Mouse (Mus musculus) intestine, embryonic 16.5 days (tissue): ENCODE results near the gene Sox5. TPM values are rescaled to one million over a fixed set of nuclear protein-coding genes. Genes with fewer than 3 reads are reported as not detected.
A peak's percentile ranks its signal among the peaks of the same experiment; 100 is the strongest.

Source experiments
- ATAC-seq: fragments of 200-750 bp; cut with Nextera tagmentation; 2 replicates; pipeline ENCODE4 v1.8.0; 2017; ENCODE audit warnings: moderate TSS enrichment, moderate library complexity
- H3K27ac ChIP-seq: fragments of 300-500 bp; sonication (generic); 2 replicates; pipeline ENCODE4 v1.5.1; 2014; ENCODE audit warnings: mild to moderate bottlenecking, low read length
- H3K27me3 ChIP-seq: fragments of 300-500 bp; sonication (generic); replicated peaks from 2 replicates; pipeline ENCODE4 v1.6.1; 2014; ENCODE audit warnings: low read length, control low read depth, mixed read lengths; ENCODE audit not compliant: control insufficient read depth, insufficient read depth
- H3K36me3 ChIP-seq: fragments of 300-500 bp; sonication (generic); 2 replicates; pipeline ENCODE4 v1.6.1; 2014; ENCODE audit warnings: low read length, control low read depth; ENCODE audit not compliant: control insufficient read depth, insufficient read depth
- H3K4me1 ChIP-seq: fragments of 300-500 bp; sonication (generic); 2 replicates; pipeline ENCODE4 v1.6.1; 2014; ENCODE audit warnings: low read length, control low read depth, mixed read lengths; ENCODE audit not compliant: control insufficient read depth, insufficient read depth
- H3K4me2 ChIP-seq: fragments of 300-500 bp; sonication (generic); 2 replicates; pipeline ENCODE4 v1.6.1; 2014; ENCODE audit warnings: low read depth, low read length, control low read depth
- H3K4me3 ChIP-seq: fragments of 300-500 bp; sonication (generic); 2 replicates; pipeline ENCODE4 v1.5.1; 2014; ENCODE audit warnings: mild to moderate bottlenecking, low read length
- H3K9ac ChIP-seq: fragments of 300-500 bp; sonication (generic); 2 replicates; pipeline ENCODE4 v1.6.1; 2014; ENCODE audit warnings: low read depth, low read length
- H3K9me3 ChIP-seq: fragments of 300-500 bp; sonication (generic); 2 replicates; pipeline ENCODE4 v1.6.1; 2016; ENCODE audit warnings: low read length, control low read depth; ENCODE audit not compliant: control insufficient read depth
- WGBS: fragments of 180-500 bp; shearing (Covaris S2); extraction: QIAGEN DNeasy Blood & Tissue Kit; methylation state at CpG from one replicate; pipeline ENCODE4 v1.1.7; 2014; 5-methylcytosine and 5-hydroxymethylcytosine counted together
- polyA plus RNA-seq: library from polyadenylated mRNA; unstranded; fragments of >200 nt; fragmentation: Nextera tagmentation; extraction: Ambion mirVana; gene quantifications from 2 replicates; pipeline ENCODE4 v1.2.1, GENCODE M21; 2015

Sox5 gene
- polyA plus RNA-seq, 1 experiment from 2014 or later: 14.3 TPM

DNA sequence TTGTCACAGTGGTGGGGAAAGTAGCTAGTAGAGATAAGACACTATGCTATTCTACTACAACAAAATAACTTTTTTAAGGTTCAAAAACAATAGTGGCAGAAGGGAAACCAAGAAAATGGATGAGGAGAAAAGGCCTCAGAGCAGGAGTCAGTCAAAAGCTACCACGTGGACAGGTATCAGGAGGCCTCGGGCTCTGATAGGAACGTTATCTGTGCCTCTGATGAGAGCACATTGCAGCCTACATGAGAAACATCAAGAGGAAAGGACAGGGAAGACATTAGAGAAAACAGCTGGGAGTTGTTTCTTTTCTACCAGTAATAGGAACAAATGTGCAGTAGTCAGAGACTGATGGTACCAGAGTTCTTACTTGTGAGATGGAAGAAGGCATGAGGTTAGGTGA is 41.4 kb downstream of the Sox5 start:
- no peaks in the 10 kb centered on the region for H3K9me3 ChIP-seq
- H3K36me3 ChIP-seq: no peaks in the 10 kb centered on the region

DNA sequence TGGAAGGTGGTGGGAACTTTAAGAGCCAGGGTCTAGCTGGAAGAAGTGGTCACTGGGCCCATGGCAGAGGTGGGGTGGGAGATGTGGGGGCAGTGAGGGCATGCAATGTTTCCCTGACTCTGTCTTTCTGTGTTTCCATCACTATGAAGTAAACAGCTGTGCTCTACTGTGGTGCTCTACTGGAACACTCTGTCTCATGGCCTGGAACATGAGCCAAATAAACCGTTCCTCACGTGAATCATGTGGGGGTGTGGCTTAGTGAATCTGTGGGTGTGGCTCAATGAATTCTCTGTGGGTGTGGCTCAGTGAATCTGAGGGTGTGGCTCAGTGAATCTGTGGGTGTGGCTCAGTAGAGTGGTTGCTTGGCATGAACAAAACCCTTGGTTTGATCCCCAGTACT is 42.0 kb downstream of the Sox5 start:
- H3K9ac ChIP-seq: no peak overlapping the region
- H3K9me3 ChIP-seq: no peaks in the 10 kb centered on the region
- 80% methylated on average over 2 of the region's 2 CpGs for WGBS
- H3K4me3 ChIP-seq: no peak overlapping the region
- H3K27ac ChIP-seq: no peak overlapping the region
- H3K4me1 ChIP-seq: no peaks in the 10 kb centered on the region
- no peak for ATAC-seq
- H3K27me3 ChIP-seq: no peaks in the 10 kb centered on the region
- H3K36me3 ChIP-seq: no peaks in the 10 kb centered on the region
- no peak overlapping the region for H3K4me2 ChIP-seq

More for the DNA sequence above, 41.4 kb downstream of the Sox5 start:
- Histone ChIP-seq H3K9ac (no peak overlapping the region), H3K4me3 (no peak overlapping the region), H3K4me2 (no peak overlapping the region), H3K27ac (no peak overlapping the region), H3K4me1 (no peaks in the 10 kb centered on the region), H3K27me3 (no peaks in the 10 kb centered on the region)
- 90% methylated on average over 3 of the region's 3 CpGs for WGBS
- ATAC-seq: no peak

DNA sequence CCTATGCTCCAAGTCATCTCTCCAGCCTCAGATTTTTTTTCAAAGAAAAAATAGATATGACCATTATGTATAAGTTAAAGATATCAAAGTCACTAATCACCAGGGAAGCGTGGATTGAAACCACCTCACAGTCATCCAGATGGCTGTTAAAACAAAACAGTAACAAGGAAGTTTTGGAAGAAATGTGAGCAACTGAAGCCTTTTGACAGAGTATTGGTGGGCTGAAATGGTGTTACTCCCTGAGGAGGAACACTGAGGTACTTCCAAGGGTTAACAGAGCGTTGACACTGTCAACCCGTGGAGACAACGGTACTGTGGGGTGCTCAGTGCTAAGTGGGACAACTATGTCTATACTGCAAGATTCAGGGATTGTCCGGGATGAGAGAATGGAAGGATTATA is 44.0 kb downstream of the Sox5 start:
- Histone ChIP-seq H3K4me2 (no peak overlapping the region), H3K4me3 (no peak overlapping the region), H3K27ac (no peak overlapping the region), H3K9me3 (no peaks in the 10 kb centered on the region), H3K36me3 (no peaks in the 10 kb centered on the region), H3K9ac (no peak overlapping the region), H3K27me3 (no peaks in the 10 kb centered on the region), H3K4me1 (no peaks in the 10 kb centered on the region)
- 90% methylated on average over 5 of the region's 5 CpGs for WGBS
- no peak for ATAC-seq

DNA sequence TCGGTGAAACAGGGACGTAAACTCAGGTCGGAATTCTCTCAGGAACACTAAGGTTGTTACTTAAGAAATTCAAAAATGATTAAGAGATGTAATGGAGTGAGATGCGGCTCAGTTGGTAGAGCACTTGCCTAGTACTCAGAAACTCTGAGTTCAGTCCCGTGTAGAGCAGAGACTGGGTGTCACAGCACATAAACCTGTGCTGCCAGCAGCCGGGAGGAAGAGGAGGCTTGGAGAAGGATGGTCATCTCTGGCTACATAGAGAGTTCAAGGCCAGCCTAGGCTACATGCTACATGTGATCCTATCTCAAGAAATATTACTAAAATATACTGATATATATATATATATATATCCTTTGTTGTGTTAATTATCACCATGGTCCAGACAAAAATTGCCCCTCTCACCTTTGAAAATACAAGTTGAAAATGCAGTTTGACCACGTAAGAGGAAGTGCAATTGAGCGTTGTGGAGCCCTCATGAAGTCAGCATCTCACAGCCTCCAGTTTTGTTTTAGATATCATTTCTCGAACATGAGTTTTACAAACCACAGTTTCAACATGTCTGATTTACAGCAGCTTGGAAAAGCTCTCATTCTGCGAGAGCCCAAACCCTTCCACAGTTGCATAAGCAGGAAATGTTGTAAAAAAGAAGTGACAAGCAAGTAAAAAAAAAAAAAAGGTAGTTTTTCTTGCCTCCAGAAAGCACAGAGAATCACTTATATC is 50.4 kb downstream of the Sox5 start:
- WGBS: 86% methylated on average over 10 of the region's 10 CpGs
- Histone ChIP-seq H3K9ac (no peak overlapping the region), H3K4me3 (no peak overlapping the region), H3K4me1 (no peaks in the 10 kb centered on the region), H3K27me3 (no peaks in the 10 kb centered on the region), H3K9me3 (no peaks in the 10 kb centered on the region), H3K36me3 (no peaks in the 10 kb centered on the region), H3K4me2 (no peak overlapping the region), H3K27ac (no peak overlapping the region)
- no peak for ATAC-seq

DNA sequence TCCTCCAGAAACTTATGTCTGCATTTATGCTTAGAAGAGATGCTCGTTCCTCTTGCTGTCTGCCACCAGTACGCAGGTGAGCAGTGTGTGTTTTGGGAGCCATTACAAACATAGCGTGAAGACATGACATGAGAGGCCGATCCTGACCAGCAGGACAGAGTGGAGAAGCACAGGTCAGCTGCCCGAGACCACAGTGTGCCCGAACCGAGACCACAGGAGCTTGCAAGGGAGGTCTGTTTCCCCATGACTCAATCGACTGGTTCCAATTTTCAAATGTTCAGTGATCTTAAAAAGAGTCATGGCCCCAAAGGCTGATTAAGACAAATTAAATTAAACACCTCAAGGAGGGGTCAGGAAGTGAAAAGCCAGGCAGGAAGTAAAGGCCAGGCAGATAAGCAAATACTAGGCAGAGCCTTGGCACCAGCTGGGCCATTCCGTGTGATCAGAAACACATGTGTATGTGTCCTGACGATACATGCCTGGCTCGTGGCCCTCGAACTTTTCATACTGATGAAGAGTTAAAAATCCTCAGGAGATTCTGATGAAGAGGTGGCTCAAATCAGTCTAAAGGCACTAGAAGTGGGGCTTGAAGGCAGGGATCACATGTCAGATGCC is 58.1 kb downstream of the Sox5 start:
- no peak for ATAC-seq
- 80% methylated on average over 12 of the region's 12 CpGs for WGBS
- Histone ChIP-seq H3K9me3 (no peaks in the 10 kb centered on the region), H3K36me3 (no peaks in the 10 kb centered on the region), H3K9ac (no peak overlapping the region), H3K27me3 (no peaks in the 10 kb centered on the region), H3K4me1 (no peaks in the 10 kb centered on the region), H3K4me3 (no peak overlapping the region), H3K4me2 (no peak overlapping the region), H3K27ac (no peak overlapping the region)

DNA sequence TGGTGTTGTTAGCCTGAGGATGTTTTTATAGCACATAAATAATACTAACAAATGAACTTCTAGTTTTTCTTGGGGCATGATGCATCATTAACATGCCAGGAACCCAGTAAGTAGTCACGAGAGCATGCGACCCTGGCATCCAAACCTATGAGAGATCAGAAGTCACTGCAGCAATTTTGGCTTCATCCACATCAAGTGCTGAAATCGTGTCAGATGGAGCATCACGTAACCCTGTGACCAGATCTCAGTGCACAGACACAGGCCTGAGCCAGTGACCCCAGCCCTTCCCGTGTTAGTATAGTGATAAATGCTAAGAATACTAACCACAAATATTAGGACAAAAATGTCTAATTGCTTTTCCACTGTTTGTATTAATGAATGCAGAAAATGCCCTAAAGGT is 58.8 kb downstream of the Sox5 start:
- Histone ChIP-seq H3K36me3 (no peaks in the 10 kb centered on the region), H3K9me3 (no peaks in the 10 kb centered on the region), H3K27me3 (no peaks in the 10 kb centered on the region), H3K4me2 (no peak overlapping the region), H3K27ac (no peak overlapping the region), H3K4me1 (no peaks in the 10 kb centered on the region), H3K9ac (no peak overlapping the region), H3K4me3 (no peak overlapping the region)
- WGBS: 88% methylated on average over 5 of the region's 5 CpGs
- ATAC-seq: no peak

DNA sequence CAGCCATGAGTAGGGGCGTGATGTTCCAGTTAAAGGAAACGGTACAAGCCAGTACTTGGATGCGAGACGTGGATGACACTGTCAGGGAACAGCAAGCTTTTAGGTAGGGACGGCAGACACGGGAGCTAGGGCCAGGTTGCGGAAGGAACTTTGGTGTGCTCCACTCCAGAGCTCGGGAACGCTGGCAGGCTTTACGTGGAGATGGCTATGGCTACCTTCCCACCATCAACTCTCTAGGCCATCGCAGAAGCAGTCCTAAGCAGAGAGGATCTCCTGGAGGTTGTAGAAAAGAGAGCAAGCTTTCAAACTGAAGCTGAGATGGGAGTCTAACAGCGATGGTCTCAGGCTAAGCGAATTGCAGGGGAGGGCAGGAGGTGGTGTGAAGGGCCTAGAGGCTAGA is 60.9 kb downstream of the Sox5 start:
- Histone ChIP-seq H3K9ac (no peak overlapping the region), H3K27me3 (no peaks in the 10 kb centered on the region), H3K27ac (no peak overlapping the region), H3K9me3 (no peaks in the 10 kb centered on the region), H3K4me2 (no peak overlapping the region), H3K4me1 (no peaks in the 10 kb centered on the region), H3K36me3 (no peaks in the 10 kb centered on the region), H3K4me3 (no peak overlapping the region)
- no peak for ATAC-seq
- WGBS: 97% methylated on average over 13 of the region's 13 CpGs

DNA sequence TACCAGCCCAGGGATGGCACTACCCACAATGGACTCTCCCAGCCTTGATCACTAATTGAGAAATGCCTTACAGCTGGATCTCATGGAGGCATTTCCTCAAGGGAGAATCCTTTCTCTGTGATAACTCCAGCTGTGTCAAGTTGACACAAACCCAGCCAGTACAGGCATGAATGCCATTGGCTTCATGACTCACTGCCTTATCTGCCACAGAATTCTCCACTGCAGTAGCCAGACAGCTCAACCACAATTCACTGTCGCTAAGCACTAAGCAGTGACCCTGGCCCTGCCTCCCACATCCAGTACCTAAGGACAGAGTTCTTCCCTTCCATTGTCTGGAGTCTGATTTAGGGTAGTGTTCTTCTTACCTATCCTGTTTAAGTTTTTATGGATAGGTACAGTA is 65.4 kb downstream of the Sox5 start:
- H3K4me3 ChIP-seq: no peak overlapping the region
- no peaks in the 10 kb centered on the region for H3K36me3 ChIP-seq
- WGBS: 58% methylated on average over 1 of the region's 1 CpGs
- 0 out of 2 replicates have a peak, but pooled peaks cover 5% of the 10 kb centered on the region for H3K4me1 ChIP-seq
- no peak overlapping the region for H3K9ac ChIP-seq
- no peak overlapping the region for H3K4me2 ChIP-seq
- no peaks in the 10 kb centered on the region for H3K27me3 ChIP-seq
- ATAC-seq: no peak
- no peak overlapping the region for H3K27ac ChIP-seq
- no peaks in the 10 kb centered on the region for H3K9me3 ChIP-seq

DNA sequence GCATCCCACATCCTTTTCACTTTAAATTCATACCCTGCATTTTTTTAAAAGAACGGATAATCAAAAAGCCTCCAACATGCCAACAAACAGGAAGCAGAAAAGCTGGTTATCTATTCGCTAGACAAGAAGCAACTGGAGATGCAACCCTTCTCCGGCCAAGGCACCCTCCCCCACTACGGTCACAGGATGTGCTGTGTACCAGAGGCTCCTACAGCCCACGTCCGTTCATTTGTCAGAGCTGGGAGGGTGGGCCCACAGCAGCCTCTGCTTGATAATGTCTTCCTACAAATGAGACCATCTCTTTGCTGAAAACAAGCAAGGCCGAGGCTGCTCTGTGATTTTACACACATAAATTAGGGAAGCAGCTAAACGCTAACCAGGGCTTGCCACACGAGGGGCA is 69.9 kb downstream of the Sox5 start:
- Histone ChIP-seq H3K4me3 (no peak overlapping the region), H3K27me3 (no peaks in the 10 kb centered on the region), H3K4me2 (0 out of 2 replicates have a peak overlapping the region, but pooled peaks have one; percentile 13), H3K36me3 (no peaks in the 10 kb centered on the region), H3K4me1 (peaks cover 7% of the 10 kb centered on the region; the same call in 1 of the 2 replicates), H3K9me3 (no peaks in the 10 kb centered on the region), H3K27ac (peak overlapping the region; percentile 14), H3K9ac (no peak overlapping the region)
- peak; percentile 74; the same call in 1 of the 2 replicates for ATAC-seq
- WGBS: 46% methylated on average over 9 of the region's 9 CpGs
